Mouse (Mus musculus) lung, postnatal 14 days (tissue): Measurements from ENCODE around the gene Fbxo36.

Experiments used
- DNase-seq: peaks from one replicate; pipeline ENCODE4 v3.0.0; 2021

The Fbxo36 gene

DNA sequence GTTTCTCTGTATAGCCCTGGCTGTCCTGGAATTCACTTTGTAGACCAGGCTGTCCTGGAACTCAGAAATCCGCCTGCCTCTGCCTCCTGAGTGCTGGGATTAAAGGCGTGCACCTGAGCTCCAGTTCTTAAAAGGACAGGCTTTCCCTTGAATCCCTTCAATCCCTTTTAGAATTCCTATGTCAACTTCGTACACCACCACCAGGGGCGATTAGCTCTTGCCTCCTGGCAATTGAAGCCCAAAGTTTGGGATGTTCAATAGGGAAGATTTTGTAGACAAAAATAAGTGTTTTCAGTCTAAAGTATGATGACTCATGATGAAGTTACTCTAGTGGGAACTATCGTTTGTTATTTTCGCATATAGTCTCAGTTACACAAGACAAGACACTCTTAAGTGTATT lies 57.7 kb downstream of the Fbxo36 start:
- no peak for DNase-seq

DNA sequence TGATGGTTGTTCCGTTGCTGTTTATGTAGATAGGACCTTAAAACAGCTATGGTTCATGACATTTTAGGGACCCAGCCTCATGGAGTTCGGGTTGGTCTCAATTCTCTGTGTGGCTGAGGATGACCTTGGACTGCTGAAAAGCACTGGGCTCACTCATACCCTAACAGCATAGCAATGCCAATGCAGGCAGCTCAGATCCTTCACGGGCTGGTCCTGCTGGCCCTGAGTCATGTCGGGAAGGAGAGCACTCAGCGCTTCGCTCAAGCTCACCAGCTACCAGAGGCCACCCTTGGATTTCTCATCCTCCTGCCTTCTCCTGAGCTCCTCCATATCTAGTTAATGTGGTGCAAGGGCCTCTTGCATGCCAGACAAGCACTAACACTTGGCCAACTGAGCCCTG lies 59.5 kb downstream of the Fbxo36 start:
- DNase-seq = no peak

DNA sequence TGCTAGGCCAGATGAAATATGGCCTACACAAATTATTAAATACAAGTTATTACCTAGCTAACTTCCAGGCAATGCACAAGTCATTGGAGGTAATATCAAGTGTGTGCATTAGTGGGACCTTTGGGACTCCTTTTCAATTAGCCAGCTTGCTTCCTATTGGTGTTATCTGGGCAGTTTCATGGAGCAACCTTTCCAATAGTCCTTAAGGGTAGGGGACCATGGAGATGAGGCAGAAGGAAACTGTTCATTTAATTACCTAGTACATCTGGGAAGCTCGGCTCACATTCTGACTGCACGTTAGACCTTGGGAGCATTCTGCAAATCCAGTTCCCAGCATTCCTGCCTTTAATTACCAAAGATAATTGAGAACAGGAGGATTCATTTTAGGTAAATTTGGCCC lies 64.8 kb downstream of the Fbxo36 start:
- DNase-seq = no peak

DNA sequence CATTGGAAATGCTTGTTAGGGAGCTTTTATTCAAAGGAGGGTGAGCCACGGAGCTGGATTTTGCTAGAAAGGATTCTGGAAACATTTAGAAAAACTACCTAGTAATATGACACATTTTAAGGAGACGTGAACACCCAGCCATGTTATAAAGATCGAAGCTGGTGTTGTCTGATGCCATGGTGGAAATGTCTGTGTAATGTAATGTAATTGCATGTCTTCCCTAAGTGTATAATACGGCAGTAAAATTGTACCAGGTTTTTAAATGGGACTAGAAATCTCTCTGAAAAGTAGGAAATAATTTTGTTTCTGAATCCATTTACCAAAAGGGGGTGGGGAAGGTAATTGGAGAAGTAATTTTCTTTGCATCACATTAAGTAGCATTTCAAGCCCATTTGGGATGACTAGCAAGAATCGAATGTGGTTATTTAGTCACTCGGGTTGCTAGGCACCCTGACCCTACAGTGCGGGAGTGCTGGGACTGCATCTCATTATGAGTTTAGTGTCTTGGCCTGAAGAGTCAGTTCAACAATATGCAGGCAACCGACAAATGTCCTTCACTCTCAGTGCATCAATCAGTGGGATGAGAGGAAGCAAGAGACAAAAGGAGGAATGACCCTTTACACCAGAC lies 70.7 kb downstream of the Fbxo36 start:
- DNase-seq = no peak

DNA sequence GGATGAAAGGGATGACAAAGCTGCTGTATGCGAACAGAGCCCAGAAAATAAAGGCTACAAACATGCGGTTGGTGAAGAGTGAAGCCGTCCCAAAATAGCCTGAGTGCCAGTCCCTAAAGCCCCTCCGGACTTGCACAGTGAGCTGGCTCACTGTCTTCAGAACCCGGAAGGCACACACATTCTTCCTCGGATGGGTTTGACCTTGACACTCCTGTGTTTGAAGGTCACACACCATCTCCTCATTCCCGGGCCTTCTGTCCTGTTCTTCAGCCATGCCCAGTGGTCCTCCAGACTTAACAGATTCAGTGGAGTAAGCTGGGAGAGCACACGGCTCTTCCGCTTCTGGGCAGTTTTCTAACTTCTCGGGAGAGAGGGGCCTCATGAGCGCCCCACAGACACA lies 72.9 kb downstream of the Fbxo36 start:
- no peak for DNase-seq

DNA sequence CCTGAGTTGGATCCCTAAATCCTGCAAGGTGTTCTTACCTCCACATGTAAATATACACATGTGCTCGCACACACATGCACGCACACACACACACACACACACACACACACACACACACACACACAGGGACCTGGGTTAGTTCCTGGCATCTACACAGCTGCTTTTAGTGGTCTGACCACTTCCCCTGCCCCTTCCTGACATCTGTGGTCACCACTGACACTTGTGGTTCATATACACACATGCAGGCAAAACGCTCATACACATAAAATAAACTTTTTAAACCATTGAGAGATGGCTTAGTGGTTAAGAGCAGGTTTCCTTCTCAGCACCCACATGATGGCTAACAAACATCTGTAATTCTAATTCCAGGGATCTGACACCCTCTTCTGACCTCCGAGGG lies 75.4 kb downstream of the Fbxo36 start:
- no peak for DNase-seq

DNA sequence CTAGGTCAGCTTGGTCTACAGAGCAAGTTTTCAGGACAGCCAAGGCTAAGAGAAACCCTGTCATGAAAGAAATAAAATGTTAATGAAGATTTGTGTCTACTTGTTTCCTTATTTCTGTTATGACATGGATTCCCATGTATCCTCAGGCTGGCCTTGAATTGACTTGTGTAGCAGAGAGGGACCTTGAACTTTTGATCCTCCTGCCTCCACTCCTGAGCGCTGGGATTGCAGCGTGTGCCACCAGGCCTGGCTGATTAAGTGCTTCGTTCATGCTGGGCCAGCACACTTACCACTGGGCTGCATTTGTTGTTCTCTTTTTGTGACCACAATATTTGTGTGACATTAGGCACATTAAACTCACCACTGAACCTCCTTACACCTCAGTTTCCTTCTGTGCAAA lies 79.2 kb downstream of the Fbxo36 start:
- no peak for DNase-seq

DNA sequence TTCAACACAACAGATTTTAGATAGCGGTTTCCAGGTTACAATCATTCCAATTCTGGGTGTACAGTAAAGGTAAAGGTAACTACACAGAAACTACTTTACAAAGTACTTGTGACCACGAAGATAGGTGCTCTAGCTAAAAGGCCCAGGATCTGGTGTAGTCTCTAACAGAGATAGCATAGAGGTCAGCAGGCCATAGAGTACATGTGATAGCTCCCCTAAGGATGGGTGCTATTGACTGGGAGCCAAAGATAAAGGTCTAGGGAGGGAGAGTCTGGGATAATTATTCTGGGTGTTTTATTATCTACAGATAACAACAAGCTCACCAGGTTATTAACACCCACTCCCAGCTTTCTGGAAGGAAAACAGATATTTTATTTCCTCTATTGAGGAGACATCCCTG lies 83.8 kb downstream of the Fbxo36 start:
- DNase-seq = no peak

DNA sequence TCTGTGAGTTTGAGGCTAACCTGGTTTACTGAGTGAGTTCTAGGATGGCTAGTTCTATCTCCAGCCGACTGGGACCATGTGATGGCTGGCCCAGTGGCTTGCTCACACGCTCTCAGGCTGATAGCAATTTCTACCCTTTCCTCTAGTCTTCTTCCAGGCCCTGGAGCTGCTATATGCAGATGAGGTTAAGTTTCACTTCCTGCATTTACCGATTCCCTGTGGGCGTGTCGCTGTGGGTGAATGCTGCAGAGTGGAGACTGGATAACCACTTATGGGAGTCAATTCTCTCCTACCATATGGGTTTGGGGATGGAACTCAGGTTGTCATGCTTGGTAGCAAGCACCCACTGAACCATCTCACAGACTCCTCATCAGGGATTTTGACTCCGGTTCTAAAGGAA lies 84.5 kb downstream of the Fbxo36 start:
- no peak for DNase-seq

DNA sequence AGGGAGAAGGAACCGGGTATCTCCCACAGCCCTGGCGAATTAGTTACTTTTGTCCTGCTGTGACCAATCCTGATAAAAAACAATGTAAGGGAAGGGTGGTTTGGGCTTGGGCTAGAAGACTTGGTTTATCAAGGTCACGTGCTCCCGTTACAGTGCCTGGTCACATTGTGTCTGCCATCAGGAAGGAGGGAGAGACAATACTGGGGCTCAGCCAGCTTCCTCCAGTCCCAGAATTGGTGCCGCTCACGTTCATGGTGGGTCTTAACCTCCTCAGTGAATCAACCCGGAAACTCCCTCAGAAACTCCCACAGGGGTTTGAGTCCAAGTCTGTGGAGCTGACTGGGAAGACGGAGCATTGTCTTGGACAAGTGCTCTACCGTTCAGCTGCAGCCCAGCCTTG lies 86.0 kb downstream of the Fbxo36 start:
- no peak for DNase-seq

DNA sequence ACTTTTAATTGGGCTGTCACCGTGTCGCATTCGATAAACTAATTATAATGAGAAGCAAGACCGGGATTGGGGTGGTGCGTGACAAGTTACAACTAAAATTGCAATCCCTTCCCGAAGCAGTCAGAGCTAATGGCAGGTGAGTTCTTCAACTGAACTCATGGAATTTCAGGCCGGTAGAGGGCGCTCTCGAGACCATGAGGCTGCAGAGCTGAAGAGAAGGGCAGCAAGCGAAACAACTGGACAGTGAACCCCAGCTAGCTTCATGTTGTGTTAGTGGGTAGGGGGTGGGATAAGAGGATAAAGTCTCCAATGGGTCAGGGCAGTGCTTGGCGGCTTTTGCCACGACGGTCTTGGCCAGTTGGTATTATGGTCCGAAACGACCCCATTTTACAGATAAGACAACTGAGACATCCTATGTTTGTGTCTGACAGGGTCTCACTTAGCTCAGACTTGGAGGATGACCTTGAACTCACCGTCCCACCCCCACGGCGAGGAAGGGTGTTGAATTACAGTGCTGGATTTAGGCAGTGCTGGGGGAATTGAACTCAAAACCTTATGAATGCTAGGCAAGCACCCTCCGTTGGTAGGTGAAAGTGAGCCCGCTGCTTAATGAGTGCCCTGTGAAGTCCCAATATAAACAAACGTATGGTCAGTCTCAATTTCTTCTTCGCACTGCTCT lies 94.0 kb downstream of the Fbxo36 start:
- peak; percentile 75 for DNase-seq

DNA sequence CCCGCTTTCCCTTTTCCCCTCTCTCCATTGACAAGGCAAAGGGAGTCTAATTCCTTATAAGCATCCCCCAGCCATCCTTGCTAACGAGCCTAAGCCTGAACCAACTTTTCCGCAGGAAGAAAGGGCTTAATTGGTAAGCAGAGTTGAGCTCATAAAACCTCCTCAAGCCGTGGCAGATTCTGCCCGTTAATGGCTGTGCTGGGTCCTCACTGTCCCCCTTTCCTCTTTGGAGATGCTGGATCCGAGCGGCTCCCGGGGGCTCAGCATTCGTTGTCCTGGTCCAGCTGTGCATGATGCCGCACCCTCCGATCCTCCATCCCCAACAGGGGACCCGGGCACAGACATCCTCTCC lies 94.5 kb downstream of the Fbxo36 start:
- no peak for DNase-seq

DNA sequence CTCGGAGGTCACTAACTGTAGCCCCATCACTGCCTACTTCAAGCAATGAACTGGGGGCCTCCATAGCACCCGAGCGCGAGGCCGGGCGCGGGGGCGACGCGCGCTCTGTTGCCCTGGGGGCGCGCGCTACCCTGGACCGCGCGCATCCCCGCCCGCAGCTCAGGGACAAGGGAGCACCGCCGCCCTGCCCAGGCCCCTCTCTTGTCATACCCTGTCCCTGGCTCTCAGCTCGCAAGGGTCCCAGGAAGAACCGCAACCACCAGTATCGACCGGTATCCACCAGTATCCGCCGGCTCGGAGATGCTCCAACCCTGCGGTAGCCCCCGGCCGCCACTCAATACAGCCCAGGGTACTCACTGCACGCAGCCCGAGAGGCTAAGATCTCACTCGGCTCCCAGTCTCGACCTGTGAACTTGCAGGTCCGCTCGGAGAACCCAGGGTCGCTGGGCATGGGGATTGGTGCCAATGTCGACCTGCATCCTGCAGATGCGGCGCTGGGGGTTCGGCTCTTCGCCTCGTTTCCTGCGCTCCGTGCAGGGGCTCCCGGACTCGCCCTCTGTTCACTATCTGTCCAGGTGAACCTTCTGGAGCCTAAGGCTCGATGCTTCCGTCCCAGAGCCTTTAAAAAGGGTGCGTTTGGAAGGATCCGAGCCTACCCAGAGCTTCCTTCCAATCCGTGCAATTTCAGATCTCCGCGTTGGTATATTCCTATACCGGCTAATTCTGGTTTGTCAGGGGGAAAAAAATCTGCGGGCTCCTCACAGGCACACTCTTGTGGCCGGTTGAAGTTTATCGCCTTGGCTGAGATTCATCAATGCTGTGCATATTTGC lies 95.1 kb downstream of the Fbxo36 start, which contains the start of gene Slc16a14:
Slc16a14 (minus strand) TSS at position 632 of the 831 bp plus-strand sequence.
- no peak for DNase-seq

DNA sequence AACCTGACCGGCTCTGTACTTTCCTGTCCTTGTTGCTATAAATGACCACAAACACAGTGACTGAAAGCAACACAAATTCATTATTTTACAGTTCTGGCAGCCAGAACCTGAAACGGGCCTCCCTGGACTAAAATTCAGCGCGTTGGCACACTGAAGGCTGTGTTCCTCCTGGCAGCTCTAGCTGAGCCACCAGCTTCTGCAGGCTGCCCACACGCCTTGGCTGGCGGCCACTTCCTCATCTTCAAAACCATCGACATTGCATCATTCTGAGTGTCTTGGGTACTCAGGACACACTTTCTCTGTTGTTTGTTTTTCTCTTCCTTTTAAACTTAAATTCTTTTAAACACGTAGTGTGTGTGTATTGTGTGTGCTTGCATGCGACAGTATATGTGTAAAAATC lies 96.0 kb downstream of the Fbxo36 start:
- peak; percentile 32 for DNase-seq

DNA sequence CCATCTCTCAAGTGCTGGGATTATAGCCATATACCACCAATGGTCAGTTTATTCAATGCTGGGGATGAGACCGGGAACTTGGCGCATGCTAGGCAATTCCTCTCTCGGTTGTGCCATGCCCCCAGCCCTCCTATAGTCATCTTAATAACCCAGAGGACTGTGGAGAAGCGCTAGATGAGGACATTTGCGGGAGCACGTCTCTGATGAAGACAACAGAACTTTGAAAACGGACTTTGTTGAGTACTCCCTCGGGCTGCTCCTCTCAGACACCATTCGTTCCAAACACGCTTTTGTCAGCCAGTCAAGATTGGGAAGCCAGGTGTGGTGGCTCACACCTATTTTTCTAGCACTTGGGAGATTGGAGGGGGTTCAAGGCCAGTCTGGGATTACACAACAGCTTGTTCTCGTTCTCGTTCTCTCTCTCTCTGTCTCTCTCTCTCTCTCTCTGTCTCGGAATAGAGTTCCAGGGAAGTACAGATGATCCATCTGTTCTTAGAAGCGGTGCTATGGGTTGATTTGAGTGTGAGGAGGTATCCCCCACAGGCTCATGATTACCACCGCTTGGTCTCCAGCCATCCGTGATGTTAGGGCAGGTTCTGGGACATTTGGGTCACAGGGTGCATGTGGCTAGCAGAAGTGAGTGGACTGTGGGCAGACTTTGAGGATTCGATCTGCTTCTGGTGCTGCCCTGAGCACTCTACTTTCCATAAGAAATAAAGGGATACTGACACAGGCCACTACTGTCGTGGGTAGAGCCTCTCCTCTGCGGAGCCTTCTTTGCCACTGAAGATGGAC lies 97.3 kb downstream of the Fbxo36 start:
- DNase-seq = no peak

DNA sequence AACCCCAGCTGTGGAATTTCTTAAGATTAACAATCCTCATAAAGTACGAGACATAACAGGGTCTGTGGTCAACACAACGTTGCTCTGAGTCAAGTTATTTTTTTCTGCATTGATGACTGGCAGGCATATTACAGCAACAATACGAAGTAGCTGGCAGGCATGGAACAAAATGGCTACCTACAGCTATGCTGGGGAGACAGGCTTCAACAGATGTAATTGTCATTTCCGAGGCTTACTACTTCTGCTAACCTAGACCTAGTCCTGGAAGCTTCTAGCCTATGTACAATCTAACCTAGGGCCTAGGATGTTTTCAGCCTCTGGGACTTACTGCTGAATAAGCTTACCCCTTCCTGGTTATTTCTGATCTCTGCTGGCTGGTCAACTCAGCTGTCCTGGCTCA lies 99.8 kb downstream of the Fbxo36 start:
- DNase-seq = no peak

DNA sequence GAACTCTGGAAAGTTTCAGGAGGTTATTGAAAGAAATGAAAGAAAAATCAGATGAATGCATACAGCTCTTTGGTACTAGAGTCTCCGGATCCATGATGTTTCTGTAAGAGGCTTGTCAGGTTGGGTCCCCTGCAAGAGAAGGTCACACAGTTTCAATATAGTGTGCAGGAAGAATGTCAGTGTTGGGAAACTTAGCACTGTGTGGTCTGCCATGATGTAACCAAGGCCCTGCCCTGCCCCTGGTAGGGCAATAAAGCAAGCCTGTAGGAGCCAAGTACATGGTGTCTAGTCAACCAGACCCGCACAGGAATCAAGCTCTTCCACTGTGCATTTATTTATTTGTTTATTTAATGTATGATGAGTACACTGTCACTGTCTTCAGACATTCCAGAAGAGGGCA lies 100.7 kb downstream of the Fbxo36 start:
- no peak for DNase-seq

DNA sequence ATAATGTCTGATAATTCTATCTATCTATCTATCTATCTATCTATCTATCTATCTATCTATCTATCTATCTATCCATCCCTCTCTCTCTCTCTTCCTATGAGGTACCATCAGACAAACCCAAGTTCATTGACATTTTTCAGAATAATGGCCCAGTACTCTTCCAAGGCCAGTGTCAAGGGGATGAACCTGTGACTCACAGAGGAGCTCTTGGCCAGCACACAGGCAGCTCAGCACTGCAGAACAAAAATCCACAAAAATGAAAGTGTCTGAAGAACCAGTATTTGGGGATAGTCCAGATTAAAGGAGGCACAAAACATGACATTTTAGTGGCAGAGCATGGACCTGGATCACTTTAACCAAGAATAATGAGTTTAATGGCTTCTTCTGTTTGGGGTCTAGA lies 103.0 kb downstream of the Fbxo36 start:
- no peak for DNase-seq

DNA sequence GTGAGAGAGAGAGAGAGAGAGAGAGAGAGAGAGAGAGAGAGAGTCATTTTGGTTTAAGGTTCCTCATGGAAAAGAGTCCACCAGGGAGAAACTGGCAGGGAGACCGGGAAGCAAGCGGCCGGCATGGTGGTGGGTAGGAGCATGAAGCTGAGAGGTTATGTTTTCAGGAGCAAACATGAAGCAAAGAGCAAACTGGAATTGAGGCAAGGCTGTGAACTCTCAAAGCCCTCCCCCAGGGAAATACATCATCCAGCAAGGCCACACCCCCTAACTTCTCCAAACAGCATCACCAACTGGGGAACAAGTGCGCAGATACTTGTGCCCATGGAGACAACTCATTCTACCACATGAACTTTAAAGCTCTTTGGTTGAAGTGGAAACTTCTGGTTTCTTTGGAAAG lies 103.9 kb downstream of the Fbxo36 start:
- no peak for DNase-seq

DNA sequence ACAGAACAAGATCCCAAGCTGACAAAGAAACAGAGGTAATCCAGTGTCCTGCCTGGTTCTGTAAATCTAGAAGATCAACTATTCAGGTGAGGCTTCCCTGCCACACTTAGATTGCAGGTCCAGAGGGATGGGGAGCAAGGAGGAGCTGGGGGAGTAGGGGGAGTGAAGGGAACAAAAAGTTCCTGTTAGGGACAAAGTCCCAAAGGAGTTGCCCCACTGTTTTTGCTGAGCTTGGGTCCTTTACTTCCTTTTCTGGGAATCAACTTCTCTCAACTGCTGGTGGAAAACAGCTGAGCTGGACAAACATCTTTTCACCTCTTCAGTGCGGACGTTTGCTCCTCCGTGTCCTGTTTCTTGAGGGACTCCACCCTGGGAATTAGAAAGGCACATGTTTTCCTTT lies 106.3 kb downstream of the Fbxo36 start:
- no peak for DNase-seq

DNA sequence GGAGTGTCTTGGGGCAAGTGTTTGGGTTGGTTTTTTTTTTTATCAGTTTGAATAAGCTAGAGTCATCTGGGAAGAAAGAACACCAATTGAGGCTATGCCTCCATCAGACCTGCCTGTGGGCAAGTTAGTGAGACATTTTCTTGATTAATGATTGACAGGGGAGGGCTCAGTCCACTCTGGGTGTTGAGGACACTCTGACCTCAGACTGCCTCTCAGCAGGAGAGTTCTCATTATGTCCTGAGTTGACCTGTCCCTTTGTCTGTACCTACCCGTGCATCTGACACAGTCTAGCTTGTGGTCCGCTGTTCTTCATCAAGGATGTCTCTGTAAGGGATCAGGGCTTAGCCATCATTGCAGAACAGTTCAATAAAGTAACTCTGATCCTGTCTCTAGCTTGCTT lies 107.7 kb downstream of the Fbxo36 start:
- DNase-seq = no peak
